ENCODE assay signal across 8 mouse cellular contexts in the genomic region with DNA sequence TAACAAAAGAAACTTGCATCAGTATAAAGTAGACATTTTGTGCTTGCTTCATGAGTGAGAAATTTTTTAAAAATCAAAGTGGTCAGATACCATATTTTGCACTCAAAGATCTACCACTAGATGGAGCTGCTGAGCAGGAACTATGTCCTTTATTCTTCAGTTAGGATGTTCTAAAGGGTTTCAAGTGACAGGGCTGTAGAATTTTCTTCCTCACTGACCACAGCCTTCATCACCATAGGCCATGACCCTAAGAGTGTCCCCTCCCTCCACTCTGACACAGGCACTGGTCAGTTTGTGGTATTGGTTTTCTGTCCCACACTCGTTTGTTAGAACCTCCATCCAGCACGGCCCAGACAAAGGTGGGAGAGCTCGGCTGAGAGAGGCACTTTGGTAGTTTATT. TPM values are rescaled to one million over a fixed set of nuclear protein-coding genes. Genes with fewer than 3 reads are reported as not detected.
DNase-seq lines count a peak whose midpoint lies in the region; ATAC-seq and TF ChIP-seq lines count a peak whose summit lies in the region.

No protein-coding gene starts in this region.

- TF ChIP-seq CTCF in left cerebral cortex, adult 2 months (IDR thresholded peaks at IDR 0.05) = peak; percentile 95

- no peak overlapping the region for H3K4me3 ChIP-seq in left cerebral cortex, adult 2 months

- ATAC-seq in hematopoietic stem cell, adult 5-6 weeks (replicated peaks in 1 of 2; ENCODE audit: insufficient read depth in 1 of 2, low FRiP score in 2 of 2, low TSS enrichment in 1 of 2, low read depth in 1 of 2, poor library complexity in 2 of 2, severe bottlenecking in 2 of 2) = peak; percentile 44 to 46; a peak in 2 of 4 replicates
- ATAC-seq in monocyte, adult 5-6 weeks (replicated peaks; ENCODE audit: insufficient number of reproducible peaks, low FRiP score, low TSS enrichment, poor library complexity, severe bottlenecking) = 0 out of 2 replicates have a peak, but pooled peaks have one; percentile 51

- intact Hi-C loops in left cerebral cortex, adult 2 months (cut with DNase I) = loop anchor here (2.0 kb wide), 1 partner anchor 61 kb away; no protein-coding TSS in a partner anchor

- peak; percentile 63 for DNase-seq in adrenal gland, postnatal 14 days
- DNase-seq in adrenal gland, adult 18-20 months (ENCODE audit: low spot score in 2 of 2) = no peak
- no peak for DNase-seq in left cerebral cortex, adult 2 months (ENCODE audit: extremely low spot score in 1 of 2, low spot score in 2 of 2)
- DNase-seq in left cerebral cortex, adult 11 months (ENCODE audit: low spot score) = no peak
- peak; percentile 83 for DNase-seq in brain, adult 2 months (ENCODE audit: low read depth, low spot score)
- DNase-seq in ovary, adult 18-20 months (ENCODE audit: low spot score) = no peak

- H3K27ac ChIP-seq in left cerebral cortex, adult 2 months = no peak overlapping the region

RNA-seq across cellular contexts. Expression of gene Gm45021, which starts 7.4 kb away (rescaled TPM):
- not detected in 2 replicates for total RNA-seq in adrenal gland, postnatal 14 days (2021)
- not detected for total RNA-seq in adrenal gland, adult 18-20 months (2021)
- not detected for total RNA-seq in left cerebral cortex, adult 2 months (2021)
- total RNA-seq in hematopoietic stem cell, adult 5-6 weeks (2017) = not detected in 2 replicates
- total RNA-seq in monocyte, adult 5-6 weeks (2017) = not detected in 3 replicates

RNA-seq across cellular contexts. Expression of gene Rarres2, which starts 9.4 kb away (rescaled TPM):
- total RNA-seq in adrenal gland, postnatal 14 days (2021) = 74.2 and 241 TPM in 2 replicates
- 100 to 1,000 TPM in 1 of 2 experiments, 10 to 100 TPM in 1; 55.3 to 165 TPM for total RNA-seq in adrenal gland, adult 18-20 months (2021)
- total RNA-seq in left cerebral cortex, adult 2 months (2021) = 10 to 100 TPM; 12.3 to 12.8 TPM
- total RNA-seq in hematopoietic stem cell, adult 5-6 weeks (2017) = not detected in 2 replicates
- total RNA-seq in monocyte, adult 5-6 weeks (2017) = not detected in 3 replicates

RNA-seq across cellular contexts. Expression of gene Repin1, which starts 11.6 kb away (rescaled TPM):
- 42.8 TPM in 2 replicates for total RNA-seq in adrenal gland, postnatal 14 days (2021)
- 10 to 100 TPM; 67.2 to 77.6 TPM for total RNA-seq in adrenal gland, adult 18-20 months (2021)
- total RNA-seq in left cerebral cortex, adult 2 months (2021) = 10 to 100 TPM; 56.5 to 58.0 TPM
- total RNA-seq in hematopoietic stem cell, adult 5-6 weeks (2017) = 30.1 and 32.0 TPM in 2 replicates
- 0.85 to 5.5 TPM (median 2.1 TPM) in 3 replicates for total RNA-seq in monocyte, adult 5-6 weeks (2017)

RNA-seq across cellular contexts. Expression of gene Gm44965, which starts 11.7 kb away (rescaled TPM):
- not detected in 2 replicates for total RNA-seq in adrenal gland, postnatal 14 days (2021)
- not detected for total RNA-seq in adrenal gland, adult 18-20 months (2021)
- total RNA-seq in left cerebral cortex, adult 2 months (2021) = not detected
- 10.0 TPM in 1 of 2 replicates, not detected in the other for total RNA-seq in hematopoietic stem cell, adult 5-6 weeks (2017)
- total RNA-seq in monocyte, adult 5-6 weeks (2017) = 7.7 TPM in 1 of 3 replicates, not detected in the others

RNA-seq across cellular contexts. Expression of gene Zfp775, which starts 19.8 kb away (rescaled TPM):
- total RNA-seq in adrenal gland, postnatal 14 days (2021) = 7.7 and 8.9 TPM in 2 replicates
- total RNA-seq in adrenal gland, adult 18-20 months (2021) = 1 to 10 TPM; 8.2 to 9.4 TPM
- total RNA-seq in left cerebral cortex, adult 2 months (2021) = 1 to 10 TPM; 6.3 to 8.3 TPM
- 6.1 and 8.4 TPM in 2 replicates for total RNA-seq in hematopoietic stem cell, adult 5-6 weeks (2017)
- total RNA-seq in monocyte, adult 5-6 weeks (2017) = 2.6 to 2.8 TPM (median 2.6 TPM) in 3 replicates

Comparison
In these comparisons a context has a peak if more than half of its experiments do, and no peak if none do; other contexts are left out.
1. DNase-seq: peak in adrenal gland, postnatal 14 days (single experiment) and brain, adult 2 months (single experiment); none in adrenal gland, adult 18-20 months (0 of 2), left cerebral cortex, adult 2 months (0 of 2), left cerebral cortex, adult 11 months (single experiment) and ovary, adult 18-20 months (single experiment).
2. RNA of gene Rarres2, which starts 9.4 kb away (total RNA-seq): 74.2 to 241 TPM in adrenal gland, postnatal 14 days, 55.3 to 165 TPM in adrenal gland, adult 18-20 months and 12.3 to 12.8 TPM in left cerebral cortex, adult 2 months; not detected in hematopoietic stem cell, adult 5-6 weeks and not detected in monocyte, adult 5-6 weeks; every median in the first group is over 10 times any median in the second.